Mouse (Mus musculus) cerebellum, adult 18-20 months (tissue): ENCODE data around the gene Nab2.

Experiments used
- DNase-seq, 2 experiments: peaks; one replicate each; pipeline ENCODE4 v3.0.0; 2021

Nab2 gene

GRCm38 (mm10) chr10:127668093-127669050, at the start of gene Nab2:
Gene Nab2, minus strand, starts transcription at chr10:127668568.
- DNase-seq: peak; percentile 75 to 77

GRCm38 (mm10) chr10:127712736-127713135, 44.4 kb upstream of the Nab2 start:
- DNase-seq: no peak

- DNase-seq: no peak
Observed at GRCm38 (mm10) chr10:127710331-127710730, 42.0 kb upstream of the Nab2 start.

GRCm38 (mm10) chr10:127708850-127709370, 40.5 kb upstream of the Nab2 start:
- no peak for DNase-seq

- DNase-seq: no peak
Observed at GRCm38 (mm10) chr10:127707721-127708120, 39.4 kb upstream of the Nab2 start.

GRCm38 (mm10) chr10:127705783-127706182, 37.4 kb upstream of the Nab2 start:
- no peak for DNase-seq

GRCm38 (mm10) chr10:127704766-127705220, 36.4 kb upstream of the Nab2 start, which contains the start of gene Myo1a:
Gene Myo1a, plus strand, starts transcription at chr10:127705170.
- DNase-seq: no peak

- no peak for DNase-seq
Observed at GRCm38 (mm10) chr10:127704293-127704692, 35.9 kb upstream of the Nab2 start.

- no peak for DNase-seq
Observed at GRCm38 (mm10) chr10:127703299-127703698, 34.9 kb upstream of the Nab2 start.

GRCm38 (mm10) chr10:127698966-127699365, 30.6 kb upstream of the Nab2 start:
- no peak for DNase-seq

GRCm38 (mm10) chr10:127695775-127696174, 27.4 kb upstream of the Nab2 start:
- no peak for DNase-seq

- peak in 1 of 2 experiments; percentile 27 for DNase-seq
Observed at GRCm38 (mm10) chr10:127694636-127695035, 26.3 kb upstream of the Nab2 start.

GRCm38 (mm10) chr10:127691053-127691452, 22.7 kb upstream of the Nab2 start:
- no peak for DNase-seq

- DNase-seq: no peak
Observed at GRCm38 (mm10) chr10:127682886-127683285, 14.5 kb upstream of the Nab2 start.

GRCm38 (mm10) chr10:127679881-127680280, 11.5 kb upstream of the Nab2 start:
- DNase-seq: no peak

GRCm38 (mm10) chr10:127679208-127679607, 10.8 kb upstream of the Nab2 start:
- no peak for DNase-seq

- peak; percentile 57 to 71 for DNase-seq
Observed at GRCm38 (mm10) chr10:127677591-127678336, 9.4 kb upstream of the Nab2 start.

GRCm38 (mm10) chr10:127676691-127677548, 8.6 kb upstream of the Nab2 start:
- peak; percentile 92 to 94 for DNase-seq

GRCm38 (mm10) chr10:127675859-127676398, 7.6 kb upstream of the Nab2 start:
- no peak for DNase-seq

- DNase-seq: peak; percentile 92 to 94
Observed at GRCm38 (mm10) chr10:127674794-127675522, 6.6 kb upstream of the Nab2 start.

- DNase-seq: no peak
Observed at GRCm38 (mm10) chr10:127674046-127674655, 5.8 kb upstream of the Nab2 start.
